Mouse (Mus musculus) mouse embryonic stem cell (cell line): ENCODE data around the gene Grk3.

Source experiments
- in situ Hi-C, 2 experiments: fragments of 300-500 bp; cut with MboI; formaldehyde crosslinking; loops; 1 replicate in 1 of 2; 3 replicates in 1 of 2; pipeline ENCODE4 v1.14.3; 2019 to 2020; ENCODE audit warnings: low sequenced_read_pairs in 2 of 2, low pct_unique_long_range_greater_than_20kb in 1 of 2, mixed read lengths in 1 of 2; ENCODE audit not compliant: unreplicated experiment in 1 of 2

The Grk3 gene

DNA sequence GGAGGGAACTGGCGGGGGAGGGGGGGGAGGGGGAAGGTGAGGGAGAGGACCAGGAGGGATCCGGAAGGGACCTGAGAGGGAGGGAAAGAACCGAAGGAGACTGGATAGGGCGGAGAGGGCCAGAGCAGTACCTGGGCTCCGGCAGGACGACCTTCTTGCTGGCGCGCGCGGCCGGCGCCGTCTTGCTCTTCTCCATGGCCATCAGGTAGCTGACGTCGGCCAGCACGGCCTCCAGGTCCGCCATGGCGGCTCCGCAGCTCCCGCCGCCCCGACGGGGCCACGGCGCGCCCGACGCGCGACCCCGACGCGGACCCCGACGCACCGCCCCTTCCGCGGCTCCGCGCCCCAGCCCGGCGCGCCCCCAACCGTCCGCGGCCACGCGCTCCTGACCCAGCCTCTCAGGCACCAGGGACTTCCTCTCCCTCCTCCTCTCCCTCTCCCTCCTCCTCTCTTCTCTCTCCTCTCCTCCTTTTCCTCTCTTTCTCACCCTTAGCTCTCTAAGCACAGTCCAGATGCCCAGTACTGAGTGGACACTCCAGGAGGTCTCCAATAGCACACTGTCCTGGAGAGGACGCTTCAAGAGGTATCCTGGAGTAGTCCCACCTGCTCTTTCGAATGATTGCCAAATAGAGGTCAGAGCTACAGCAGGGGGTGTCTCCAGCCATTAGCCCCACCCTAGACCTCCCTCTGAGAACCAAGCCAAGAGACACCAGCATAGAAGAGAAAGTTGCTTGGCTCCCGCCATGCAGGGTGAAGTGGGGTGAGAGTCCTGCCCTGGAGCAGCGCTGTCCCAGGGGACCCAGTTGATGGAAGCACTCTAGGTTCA is at the start of gene Grk3:
TSS of gene Grk3 (minus strand) at position 556 of the 826 bp plus-strand sequence.
- in situ Hi-C loops, result no loop called here

DNA sequence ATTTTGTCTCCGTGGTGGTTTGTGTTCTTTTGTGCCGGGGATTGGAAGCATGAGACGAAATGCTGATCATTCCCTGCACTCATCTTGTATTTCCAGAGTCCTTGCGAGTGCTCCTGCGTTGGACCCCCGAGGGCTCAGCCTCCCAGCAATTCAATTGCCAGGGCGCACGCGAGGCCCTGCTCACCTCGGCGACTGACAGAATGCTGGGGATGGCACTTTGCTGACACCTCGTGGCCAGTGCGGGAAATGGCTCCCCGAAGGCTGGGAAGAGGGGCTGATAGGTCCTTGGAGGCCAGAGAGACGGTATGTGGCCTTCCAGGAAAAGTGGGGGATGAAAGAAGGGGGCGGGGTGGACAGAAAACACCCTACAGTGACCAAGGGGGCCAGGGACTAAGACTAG is 38.7 kb upstream of the Grk3 start:
- in situ Hi-C loops, result loop anchor here (10.0 to 25.0 kb wide), 3 partner anchors 170 to 600 kb away; no protein-coding TSS in a partner anchor

DNA sequence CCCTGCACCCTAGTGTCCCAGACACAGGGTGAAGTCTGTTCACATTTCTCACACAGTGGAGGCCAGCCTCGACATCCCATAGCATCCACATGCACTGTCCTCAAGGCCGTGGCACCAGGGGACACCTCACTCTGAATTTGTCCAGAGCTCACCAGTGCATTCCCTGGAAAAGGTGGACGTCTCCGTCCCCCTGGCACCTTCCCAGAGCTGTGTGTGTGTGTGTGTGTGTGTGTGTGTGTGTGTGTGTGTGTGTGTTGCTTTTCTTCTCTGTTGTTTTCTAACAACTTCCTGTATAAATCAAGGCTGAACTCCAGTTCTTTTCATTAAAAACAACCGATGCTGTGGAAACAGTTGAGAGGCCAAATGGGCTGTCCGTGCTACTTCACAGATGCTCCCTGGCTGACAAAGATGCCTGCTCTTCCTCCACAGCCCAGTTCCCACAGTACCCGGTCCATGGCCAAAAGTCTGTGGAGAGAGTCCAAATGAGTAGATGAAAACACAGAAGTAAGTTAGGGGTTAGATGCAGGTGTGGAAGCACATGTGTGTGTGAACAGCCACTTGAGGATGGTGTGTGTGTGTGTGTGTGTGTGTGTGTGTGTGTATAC is 35.1 kb upstream of the Grk3 start:
- in situ Hi-C loops, result loop anchor here (10.0 to 25.0 kb wide), 3 partner anchors 166 to 596 kb away; no protein-coding TSS in a partner anchor

DNA sequence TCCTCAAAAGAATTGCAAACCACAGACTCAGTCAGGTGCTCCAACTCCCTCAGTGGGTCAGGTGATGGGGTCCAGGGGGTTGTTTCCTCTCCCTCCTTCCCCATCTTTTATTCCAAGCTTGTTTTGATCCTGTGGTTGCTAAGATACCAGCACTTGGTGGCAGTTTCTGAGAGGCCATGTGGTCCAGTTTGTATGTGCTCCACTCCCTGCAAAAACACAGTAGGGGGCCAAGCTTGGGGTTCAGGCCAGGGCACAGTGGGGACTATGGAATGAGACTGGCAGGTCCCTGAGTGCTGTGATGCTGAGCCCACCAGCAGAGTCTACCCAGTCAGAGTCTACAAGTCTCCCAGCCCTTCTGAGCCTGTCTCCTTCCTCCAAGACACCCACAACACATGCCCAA is 34.3 kb upstream of the Grk3 start:
- in situ Hi-C loops, result loop anchor here (10.0 to 25.0 kb wide), 3 partner anchors 165 to 595 kb away; no protein-coding TSS in a partner anchor

DNA sequence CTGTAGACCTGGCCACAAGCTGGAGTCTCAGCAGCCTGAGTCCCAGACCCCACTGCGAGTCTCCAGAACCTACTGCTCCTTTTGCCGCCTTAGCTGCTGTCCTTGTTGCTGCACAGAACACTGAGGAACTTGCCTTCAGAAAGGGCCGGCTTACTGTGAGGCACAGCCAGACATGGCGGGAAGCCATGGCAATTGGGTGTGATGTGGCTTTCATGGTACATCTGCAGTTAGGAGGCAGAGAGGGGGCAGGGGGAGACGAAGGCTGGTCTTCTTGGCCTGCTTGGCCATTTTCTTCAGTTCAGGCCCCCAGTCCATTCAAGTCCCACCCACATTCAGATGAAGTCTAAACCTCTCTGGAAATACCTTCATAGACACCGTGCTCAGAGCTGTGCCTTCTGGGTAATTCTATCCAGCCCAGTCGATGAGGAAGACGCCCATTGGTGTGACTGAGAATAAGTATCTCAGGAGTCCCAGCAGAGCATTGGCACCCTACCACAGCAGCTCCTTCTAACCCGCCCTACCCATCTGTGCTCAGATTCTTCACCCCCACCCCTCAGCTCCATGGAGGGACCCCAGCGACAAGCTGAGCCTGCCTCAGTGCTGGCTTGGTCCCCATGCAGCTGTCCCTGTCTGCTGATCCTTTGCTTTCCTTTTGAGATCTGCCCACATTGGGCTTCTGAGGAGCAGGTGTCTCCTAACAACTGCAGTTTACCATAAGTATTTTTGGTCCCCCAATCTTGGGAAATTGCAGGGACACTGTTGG is 30.1 kb upstream of the Grk3 start:
- in situ Hi-C loops, result no loop called here

DNA sequence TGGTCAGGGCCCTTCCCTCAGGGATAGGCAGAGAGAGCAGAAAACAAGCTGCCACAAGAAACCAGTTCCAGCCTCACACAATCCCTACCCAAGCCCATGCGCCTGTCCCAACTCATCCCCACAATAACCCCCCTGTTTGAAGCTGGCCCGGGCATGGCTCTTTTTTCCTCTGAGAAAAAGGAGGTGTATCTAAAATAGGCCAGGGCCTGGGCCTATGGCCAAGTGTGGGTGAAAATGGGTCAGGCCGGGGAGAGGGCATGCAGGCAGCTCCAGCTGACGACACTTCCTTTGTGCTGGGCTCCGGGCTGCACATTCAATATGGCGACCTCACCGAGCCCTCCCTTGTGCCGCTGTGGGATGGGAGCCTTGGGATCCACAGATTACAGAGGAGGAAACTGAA is 27.9 kb upstream of the Grk3 start:
- in situ Hi-C loops, result no loop called here

DNA sequence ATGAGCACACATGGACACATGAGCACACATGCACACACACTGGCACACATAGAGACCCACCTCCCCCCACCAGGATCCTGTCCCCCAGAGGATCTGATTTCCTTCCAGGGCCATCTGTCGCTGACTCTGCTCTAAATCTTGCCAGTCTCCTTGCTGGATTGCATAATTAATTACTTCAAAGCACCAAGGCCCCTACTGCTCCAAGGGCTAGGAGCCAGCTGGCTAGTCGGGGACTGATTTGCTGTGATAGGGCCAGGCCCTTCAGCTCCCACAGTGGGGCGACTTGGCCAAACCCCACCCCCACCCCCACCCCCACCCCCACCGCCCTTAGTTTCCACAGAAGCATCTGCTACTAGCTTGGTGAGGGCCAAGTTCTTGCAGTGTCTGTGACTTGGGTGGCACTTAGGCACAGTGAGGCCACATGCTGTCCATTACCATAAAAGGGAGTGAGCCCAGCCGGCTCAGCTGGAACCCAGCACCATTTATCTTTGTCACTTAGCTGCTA is 26.0 kb upstream of the Grk3 start:
- in situ Hi-C loops, result no loop called here

DNA sequence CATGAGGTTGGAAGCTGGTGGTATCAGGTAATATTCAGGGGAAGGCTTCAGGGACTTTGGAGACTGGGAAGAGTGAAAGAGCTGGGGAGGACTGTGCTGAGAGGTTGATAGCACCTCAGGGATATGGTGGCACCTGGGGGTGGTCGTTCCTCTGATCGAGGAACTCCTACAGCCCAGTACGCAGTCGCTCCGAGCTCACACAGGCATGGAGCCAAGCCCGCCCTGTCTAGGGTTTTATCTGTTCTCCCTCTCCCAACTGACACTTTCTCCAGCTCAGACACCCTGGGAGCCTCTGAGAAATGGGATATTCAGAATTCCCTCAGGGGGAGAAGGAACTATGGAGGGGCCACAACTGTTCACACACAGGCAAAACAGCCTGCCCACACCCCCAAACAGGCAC is 25.2 kb upstream of the Grk3 start:
- in situ Hi-C loops, result no loop called here

DNA sequence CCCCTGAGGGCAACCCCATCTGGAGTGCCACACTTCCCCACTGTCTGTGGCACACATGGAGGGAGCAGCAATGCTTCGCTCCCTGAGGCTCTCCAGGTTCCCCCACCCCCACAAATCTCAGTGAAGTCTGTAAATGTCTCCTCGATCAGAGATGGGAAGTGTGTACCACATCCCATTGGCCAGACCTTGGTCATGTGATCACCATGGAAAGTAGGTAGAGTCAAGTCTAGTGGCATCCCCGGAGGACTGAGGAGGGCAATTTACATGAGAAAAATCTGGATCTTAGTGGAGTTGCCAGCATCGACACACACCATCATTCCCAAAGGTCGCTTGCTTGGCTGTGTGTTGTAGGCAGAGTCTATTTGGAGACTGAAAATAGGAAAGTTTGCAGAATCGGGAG is 23.0 kb upstream of the Grk3 start:
- in situ Hi-C loops, result no loop called here

DNA sequence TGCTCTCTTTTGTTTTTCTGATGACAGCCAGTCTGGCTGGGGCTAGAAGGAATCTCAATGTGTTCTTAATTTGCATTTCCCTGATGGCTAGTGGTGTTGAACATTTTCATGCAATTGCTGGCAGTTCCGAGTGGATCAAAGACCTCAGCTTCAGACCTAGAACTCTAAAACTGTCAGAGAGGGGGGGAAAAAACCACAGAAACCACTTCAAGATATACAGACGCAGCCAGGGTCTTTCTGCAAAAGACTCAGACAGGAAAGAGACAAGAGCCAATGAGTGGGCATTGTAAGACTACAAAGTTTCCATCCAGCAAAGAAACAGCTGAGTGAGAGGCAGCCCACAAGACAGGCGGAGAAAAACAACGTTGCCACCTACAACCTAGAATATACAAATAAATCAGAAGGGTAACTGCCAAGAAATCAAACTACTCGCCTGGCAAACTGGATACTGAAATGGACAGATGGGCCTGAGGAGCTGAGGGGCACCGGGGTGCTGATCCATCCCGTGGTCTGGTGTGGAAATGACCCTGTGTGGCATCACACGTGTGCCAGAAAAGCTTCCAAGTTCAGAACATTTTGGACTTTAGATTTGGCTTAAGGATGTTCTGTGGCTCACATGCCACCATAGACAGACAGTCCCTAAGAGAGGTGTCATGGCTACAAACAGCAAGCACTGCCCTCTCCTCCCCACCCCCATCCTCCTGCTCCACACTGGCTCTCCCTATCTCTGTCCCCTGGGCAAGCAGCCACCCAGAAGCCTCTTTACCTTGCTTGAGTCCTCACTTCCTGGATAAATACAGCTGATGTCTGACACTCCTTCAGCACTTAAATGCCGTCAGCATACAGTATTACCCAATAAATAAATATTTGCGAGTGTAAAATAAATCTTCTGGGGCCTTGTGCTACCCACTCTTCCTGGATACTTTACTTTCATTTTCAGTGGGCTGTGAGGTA is 19.8 kb upstream of the Grk3 start:
- in situ Hi-C loops, result no loop called here

DNA sequence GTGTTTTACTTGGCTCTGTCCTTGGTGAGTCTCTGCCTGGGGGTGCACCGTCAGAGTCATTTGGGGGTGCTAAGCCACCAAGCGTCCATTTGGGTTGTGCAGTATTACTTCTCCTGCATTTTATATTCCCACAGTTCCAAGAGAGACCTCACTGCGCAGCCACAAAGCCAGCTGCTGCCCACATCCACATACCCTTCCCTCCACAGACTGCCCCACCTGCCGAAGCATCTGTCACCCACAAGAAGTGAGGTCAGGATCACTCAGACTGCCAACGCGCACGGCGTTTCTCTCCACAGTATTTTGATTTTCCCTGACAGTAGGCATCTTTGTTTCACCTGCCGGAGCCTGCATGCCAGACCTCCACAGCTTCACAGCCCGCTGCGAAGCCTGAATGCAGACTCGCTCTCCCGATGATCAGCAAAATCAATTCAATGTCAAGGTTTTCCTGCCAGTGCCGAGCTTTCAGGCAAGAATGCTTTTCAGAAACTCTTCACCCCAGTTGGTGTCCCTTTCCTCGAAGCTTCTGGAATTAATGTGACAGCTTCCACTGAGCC is 15.7 kb upstream of the Grk3 start:
- in situ Hi-C loops, result no loop called here

DNA sequence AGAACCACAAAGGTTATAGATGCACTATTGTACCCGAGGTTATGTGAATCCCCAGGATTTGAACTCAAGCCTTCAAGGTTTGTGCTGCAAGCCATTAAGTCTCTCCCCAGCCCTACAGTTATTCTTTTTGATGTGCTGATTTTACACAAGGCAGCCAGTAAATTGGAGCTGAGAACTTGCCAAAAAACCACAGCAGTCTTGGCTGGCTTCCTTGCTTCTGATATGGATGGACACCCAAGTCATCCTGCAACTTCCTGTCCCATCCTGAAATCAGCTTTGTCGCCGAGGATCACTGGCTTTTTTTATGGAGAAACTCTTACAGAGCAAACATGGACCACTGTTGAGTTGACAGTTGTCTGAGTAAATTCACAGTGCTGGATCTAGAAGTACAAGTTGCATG is 14.5 kb upstream of the Grk3 start:
- in situ Hi-C loops, result no loop called here

DNA sequence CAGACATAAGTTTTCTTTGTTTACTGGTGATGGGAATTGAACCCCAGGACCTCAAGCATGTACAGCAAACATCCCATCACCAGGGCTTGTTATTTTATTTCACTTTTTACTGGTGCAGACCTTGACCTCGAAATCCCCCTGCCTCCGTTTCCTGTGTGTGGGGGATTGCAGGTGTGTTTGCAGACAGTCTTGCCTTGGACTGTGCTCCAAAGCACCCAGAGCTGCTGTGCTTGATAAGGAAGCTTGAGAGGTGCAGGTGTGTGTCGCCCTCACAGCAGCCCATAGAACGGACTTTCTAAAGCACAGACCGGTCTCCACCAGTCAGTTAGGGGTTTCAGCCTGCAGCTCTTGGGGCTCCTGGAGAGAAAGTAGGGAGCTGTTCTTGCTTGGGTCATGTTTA is 11.1 kb upstream of the Grk3 start:
- in situ Hi-C loops, result no loop called here

DNA sequence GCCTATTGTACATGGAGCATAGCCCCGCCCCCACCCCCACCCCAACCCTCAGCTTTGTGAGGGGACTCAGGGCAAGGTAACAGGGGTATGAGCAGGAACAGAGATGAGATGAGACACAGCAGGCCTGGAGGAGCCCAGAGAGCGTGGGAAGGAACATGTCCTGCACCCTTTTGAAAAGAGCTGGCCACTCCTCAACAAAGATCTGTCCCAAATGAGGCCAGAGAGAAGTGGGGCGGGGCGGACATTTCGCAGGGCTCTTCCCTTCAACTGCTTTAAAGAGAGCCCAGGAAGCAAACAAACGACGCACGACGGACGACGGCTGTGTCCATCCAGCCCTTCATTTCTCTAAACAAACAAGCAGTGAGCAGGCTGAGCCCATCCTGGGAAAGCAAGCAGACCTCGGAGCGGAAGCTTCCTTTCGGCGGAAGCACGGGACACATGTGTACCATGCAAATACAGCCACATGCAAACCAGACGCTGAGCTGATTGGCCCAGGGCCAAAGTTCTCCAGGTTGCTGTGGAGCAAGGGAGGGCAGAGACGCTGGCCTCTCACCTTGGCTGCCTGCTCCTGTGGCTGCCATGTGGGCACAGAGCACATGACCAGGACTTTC is 8.7 kb upstream of the Grk3 start:
- in situ Hi-C loops, result no loop called here

DNA sequence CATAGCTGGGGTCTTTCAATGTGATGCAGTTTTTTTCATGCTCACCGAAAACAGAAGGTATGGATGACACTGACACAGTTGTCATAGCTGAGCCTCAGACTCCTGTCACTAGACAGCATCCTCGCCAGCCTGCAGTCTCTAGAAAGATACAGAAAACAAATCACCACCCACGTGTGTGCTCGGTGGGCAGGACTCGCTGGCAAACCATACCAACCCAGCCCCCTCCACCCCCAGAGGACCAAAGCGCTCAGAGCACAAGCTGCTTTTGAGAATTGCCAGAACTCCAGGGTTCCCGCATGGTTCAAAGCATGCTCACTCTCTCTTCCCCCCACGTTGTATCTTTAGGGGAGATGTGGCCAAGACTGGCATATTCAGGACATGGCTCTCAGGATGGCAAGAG is 2.6 kb upstream of the Grk3 start:
- in situ Hi-C loops, result no loop called here

DNA sequence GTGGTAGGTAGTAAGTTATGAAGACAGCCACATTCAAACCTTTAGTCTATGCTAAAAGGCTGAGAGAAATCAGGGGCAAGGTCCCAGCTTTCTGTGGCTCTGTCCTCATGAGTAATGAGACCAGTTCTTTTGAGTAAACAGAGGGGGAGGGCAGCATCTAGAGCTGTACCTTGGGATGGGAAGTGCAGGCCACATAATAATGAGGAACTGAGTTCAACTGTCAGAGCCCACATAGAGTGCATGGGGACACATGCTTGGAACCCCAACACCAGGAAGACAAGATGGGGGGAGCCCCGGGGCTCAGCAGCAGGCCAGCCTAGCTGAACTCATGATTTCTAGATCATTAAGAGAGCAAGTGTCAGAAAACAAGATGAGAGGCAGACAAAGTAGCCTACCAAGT is 1.4 kb upstream of the Grk3 start:
- in situ Hi-C loops, result no loop called here

DNA sequence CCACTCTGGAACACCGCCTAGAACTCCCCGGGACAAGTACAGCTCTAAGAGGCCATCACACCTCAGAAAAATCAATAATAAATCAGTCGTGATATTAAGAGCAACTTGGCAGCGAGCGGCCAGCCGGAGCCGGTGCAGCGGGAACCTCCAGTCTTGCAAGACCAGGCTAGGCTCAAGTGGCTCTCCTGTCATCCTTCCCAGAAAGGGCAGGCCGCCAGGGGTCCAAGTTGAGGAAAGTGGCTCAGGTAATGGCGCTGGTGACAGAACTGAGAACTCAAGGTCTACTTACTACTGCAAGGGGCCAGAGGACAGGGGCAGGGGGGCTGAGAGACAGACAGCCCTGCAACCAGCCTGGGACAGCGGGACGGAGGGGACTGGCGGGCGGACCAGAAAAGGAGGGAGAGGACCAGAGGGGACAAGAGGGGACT is 769 bp downstream of the Grk3 start:
- in situ Hi-C loops, result no loop called here
